Mouse (Mus musculus) urinary bladder, postnatal 36 days (tissue): ENCODE measurements at regions not wholly inside any gene's neighbourhood (a gene's known extent, or its start where the extent isn't known, plus 50 kb on each side); places are given as distances from the start of the nearest gene placed in this dataset.

ENCODE experiments used
- DNase-seq, 2 experiments: peaks; one replicate each; pipeline ENCODE4 v3.0.0; 2022; ENCODE audit warnings: low spot score in 2 of 2, mixed read lengths in 1 of 2

DNA sequence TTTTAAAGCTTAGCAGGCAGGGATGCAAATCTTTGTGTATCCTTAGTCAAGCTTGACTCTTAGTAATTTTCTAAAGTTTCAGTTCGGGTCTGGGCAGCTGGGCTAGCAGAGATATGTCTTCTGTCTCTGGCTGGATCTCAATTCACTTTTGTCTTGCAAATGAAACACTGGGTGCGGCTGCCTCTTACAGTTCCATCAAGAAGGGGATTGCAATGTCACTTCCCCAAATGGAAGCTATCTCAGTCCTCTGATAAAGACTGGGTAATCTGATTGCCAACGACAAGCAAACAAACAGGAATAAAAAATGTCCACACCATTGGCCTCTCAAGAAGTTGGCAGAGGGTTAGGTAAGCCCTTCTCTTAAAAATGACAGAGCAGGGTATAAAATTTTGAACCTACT lies 314.1 kb upstream of the Fam19a5 start:
- no peak for DNase-seq

GRCm38 (mm10) chr15:87236096-87236495 lies 308.0 kb upstream of the Fam19a5 start:
- DNase-seq: no peak

DNA sequence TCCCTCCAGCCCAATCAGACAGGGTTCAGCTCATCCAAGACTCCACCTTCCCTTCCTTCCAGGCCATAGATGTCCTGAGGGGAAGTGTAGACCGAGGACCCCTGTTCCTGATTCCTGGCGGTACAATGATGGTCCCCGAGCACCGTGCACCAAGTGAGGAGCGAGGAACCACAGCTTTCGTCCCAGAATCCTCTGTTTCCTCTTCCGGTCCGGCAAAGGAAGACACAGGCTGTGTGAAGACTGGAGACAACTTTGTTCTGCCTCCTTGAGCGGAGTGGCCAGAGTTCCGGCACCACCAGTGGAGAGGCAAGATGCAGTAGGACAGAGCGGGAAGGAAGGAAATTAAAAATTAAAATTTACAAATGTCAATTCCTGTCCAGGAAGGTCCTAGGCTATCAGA lies 305.0 kb upstream of the Fam19a5 start:
- DNase-seq: no peak

DNA sequence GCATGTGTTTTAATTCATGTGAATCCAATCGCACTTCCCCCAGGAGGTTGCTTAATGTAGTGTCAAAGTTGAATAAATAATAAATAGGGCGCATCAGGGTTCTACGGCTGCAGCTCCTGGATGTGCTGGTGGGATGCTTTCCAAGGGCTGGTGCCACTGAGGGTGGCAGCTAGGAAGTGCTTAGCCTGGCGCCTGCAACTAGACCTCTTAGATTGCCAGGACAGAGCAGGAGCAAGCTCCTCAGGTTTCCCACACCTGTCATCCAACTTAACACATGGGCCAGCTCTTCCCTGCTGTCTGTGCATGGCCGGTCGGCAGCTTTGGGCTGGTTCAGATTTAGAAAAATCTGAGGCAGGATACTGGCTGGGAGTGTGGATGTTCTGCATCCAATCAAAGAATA lies 282.6 kb upstream of the Fam19a5 start:
- DNase-seq: no peak

DNA sequence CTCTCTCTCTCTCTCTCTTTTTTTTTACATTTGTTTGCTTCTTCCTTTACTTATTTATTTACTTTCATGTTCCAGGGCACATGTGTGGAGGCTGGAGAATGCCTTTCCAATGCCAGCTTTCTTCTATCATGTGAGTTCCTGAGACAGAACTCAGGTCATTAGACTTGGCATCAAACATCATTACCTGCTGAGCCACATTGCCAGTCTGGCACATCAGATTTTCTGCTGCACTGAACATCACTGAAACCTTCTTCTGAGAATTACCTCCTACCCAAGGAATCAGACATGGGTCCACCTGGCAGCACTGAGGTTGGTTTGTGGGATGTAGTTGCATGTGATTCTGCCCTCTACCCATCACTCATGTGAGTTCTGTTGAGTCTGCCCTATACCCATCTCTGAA lies 279.2 kb upstream of the Fam19a5 start:
- DNase-seq: no peak

DNA sequence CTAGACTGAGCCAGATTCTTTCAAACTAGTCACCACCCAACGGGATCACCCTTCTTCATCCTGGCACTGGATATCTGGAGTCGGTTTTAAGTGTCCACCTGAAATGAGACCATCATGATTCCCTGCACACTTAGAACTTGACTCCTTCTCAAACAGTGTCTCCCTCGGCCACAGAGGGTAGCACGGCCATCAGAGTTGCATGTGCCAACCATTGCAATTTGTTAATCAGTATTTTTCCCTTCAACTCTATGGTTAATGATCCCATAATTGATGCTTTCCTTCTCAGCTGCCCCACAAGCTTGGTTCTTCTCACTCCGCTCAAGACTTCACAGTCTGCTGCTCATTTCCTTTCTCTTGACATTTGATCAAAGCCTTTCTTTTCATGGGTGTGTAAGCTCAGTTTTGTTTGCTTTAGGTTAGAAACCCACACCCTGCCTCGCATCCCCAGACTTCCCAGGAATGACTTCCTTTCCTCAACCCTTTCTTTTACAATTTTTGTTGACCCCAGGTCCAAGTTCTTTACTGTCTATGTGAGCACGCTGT lies 253.0 kb upstream of the Fam19a5 start:
- DNase-seq: no peak

DNA sequence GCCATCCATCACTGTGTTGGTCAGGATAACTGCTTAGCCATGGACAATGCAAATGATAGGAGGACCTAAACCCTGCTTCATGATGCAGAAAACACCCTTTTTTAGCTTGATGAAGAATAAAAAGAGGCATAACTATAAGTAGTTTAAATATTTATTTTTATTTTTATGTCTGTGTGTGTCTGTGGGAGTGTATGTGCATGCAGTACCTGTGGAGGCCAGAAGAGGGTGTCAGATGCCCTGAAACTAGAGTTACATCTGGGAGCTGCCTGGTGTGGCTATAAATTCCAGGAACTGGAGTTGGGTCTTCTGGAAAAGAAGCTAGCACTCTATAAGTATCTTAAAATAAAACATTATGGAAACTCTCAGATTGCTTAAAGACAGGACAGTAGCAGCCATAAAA lies 224.2 kb upstream of the Fam19a5 start:
- no peak for DNase-seq

GRCm38 (mm10) chr15:87321067-87321985 lies 222.8 kb upstream of the Fam19a5 start:
- no peak for DNase-seq

- DNase-seq: no peak
Observed at GRCm38 (mm10) chr15:87325389-87325788, 218.7 kb upstream of the Fam19a5 start.

DNA sequence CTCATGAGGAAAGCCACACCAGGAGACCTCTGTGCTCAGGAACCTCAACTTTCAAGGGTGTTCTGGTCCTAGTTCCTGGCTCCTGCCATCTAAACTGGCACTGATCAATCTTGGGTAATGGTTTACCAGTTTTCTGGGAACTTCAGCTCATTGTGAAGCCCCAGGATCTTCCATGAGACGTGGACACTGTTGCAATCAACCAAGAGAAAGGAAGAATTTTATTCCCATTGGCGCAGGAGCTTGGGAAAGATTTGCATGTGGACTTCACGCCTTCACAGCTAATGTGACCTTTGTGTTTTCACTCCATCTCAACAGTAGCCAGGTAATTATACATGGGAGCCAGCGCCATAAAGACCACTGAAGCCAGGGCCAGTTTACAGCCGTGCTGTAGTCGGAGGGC lies 217.8 kb upstream of the Fam19a5 start:
- DNase-seq: no peak

GRCm38 (mm10) chr15:87332441-87332840 lies 211.7 kb upstream of the Fam19a5 start:
- DNase-seq: no peak

GRCm38 (mm10) chr15:87333527-87333926 lies 210.6 kb upstream of the Fam19a5 start:
- no peak for DNase-seq

DNA sequence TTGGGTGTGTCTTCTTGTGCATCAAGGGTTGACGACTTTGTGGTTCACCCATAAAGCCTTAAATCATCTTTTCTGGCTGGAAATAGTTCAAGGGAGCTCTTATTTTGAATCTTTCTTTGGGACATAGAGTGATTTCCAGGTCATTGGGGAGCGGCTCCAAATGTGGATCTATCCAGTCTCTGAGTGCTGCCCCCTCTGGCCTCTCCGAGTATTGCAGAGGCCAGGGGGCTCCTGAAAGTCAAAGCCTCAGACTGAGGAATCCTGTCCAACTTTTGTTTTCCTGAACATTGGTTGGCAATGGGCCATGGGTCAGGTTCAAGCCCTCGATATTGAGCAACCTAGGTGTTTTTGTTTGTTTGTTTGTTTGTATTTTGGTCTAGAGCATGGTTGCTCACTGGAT lies 209.7 kb upstream of the Fam19a5 start:
- DNase-seq: no peak

- DNase-seq: no peak
Observed at GRCm38 (mm10) chr15:87335324-87335723, 208.8 kb upstream of the Fam19a5 start.

GRCm38 (mm10) chr15:87335737-87336136 lies 208.4 kb upstream of the Fam19a5 start:
- DNase-seq: no peak

GRCm38 (mm10) chr15:87339904-87340303 lies 204.2 kb upstream of the Fam19a5 start:
- DNase-seq: no peak

- no peak for DNase-seq
Observed at GRCm38 (mm10) chr15:87342656-87343055, 201.4 kb upstream of the Fam19a5 start.

GRCm38 (mm10) chr15:87345826-87346225 lies 198.3 kb upstream of the Fam19a5 start:
- no peak for DNase-seq

GRCm38 (mm10) chr15:87349533-87350247 lies 194.4 kb upstream of the Fam19a5 start:
- no peak for DNase-seq

DNA sequence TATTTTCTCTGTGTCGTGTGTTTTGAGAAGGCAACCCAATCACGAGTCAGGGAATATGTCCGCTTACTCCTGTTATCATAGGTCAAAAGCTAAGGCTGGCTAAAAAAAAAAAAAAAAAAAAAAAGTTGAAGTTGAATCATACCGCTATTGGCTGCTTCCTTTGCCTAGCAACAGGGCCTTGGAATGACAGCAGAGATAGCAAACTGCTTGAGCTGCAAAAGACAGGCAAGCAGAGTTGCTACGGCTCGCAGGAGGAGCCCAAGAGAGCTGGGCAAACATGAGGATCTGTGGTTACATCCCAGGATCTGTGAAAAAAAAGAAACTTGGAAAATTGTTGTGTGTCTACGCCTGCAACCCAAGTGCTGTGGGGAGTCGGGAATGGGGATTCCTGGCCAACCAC lies 191.3 kb upstream of the Fam19a5 start:
- no peak for DNase-seq

- no peak for DNase-seq
Observed at GRCm38 (mm10) chr15:87353886-87354285, 190.2 kb upstream of the Fam19a5 start.

GRCm38 (mm10) chr15:87360457-87360856 lies 183.6 kb upstream of the Fam19a5 start:
- DNase-seq: no peak
